Mouse (Mus musculus) hindbrain, embryonic 13.5 days (tissue): Measurements from ENCODE around the gene AI854703. TPM values are rescaled to one million over a fixed set of nuclear protein-coding genes. Genes with fewer than 3 reads are reported as not detected.

Source experiments
- polyA plus RNA-seq: library from polyadenylated mRNA; unstranded; fragments of >200 nt; fragmentation: Nextera tagmentation; extraction: Ambion mirVana; gene quantifications from 2 replicates; pipeline ENCODE4 v1.2.1, GENCODE M21; 2015

The AI854703 gene
- polyA plus RNA-seq, 1 experiment from 2014 or later = 13.2 TPM

Other genes starting within 250 kb of the AI854703 start
- gene Krba1, start 231.2 kb upstream of the AI854703 start, polyA plus RNA-seq = 25.4 and 28.3 TPM in 2 replicates
- gene Zfp467, start 180.9 kb upstream of the AI854703 start, polyA plus RNA-seq = 22.0 and 22.5 TPM in 2 replicates
- 0.14 and 0.25 TPM in 2 replicates for gene Sspo, start 178.5 kb upstream of the AI854703 start, polyA plus RNA-seq
- gene Atp6v0e2, start 89.1 kb upstream of the AI854703 start, polyA plus RNA-seq = 184 and 189 TPM in 2 replicates
- 20.8 and 22.1 TPM in 2 replicates for gene Lrrc61, start 72.0 kb upstream of the AI854703 start, polyA plus RNA-seq
- gene Rarres2, start 54.0 kb upstream of the AI854703 start, polyA plus RNA-seq = 5.2 and 6.0 TPM in 2 replicates
- 0.56 TPM in 1 of 2 replicates, not detected in the other for gene Gm45021, start 37.2 kb upstream of the AI854703 start, polyA plus RNA-seq
- gene Repin1, start 32.9 kb upstream of the AI854703 start, polyA plus RNA-seq = 39.3 and 41.8 TPM in 2 replicates
- gene Gm44965, start 32.8 kb upstream of the AI854703 start, polyA plus RNA-seq = not detected in 2 replicates
- gene Zfp775, start 24.7 kb upstream of the AI854703 start, polyA plus RNA-seq = 14.7 and 15.0 TPM in 2 replicates
- gene Gimap8, start 20.5 kb downstream of the AI854703 start, polyA plus RNA-seq = 0.47 and 0.85 TPM in 2 replicates
- gene Gimap9, start 49.4 kb downstream of the AI854703 start, polyA plus RNA-seq = 2.9 and 3.6 TPM in 2 replicates
- gene Gimap4, start 57.8 kb downstream of the AI854703 start, polyA plus RNA-seq = 1.7 and 2.2 TPM in 2 replicates
- gene Gimap6, start 81.5 kb downstream of the AI854703 start, polyA plus RNA-seq = 7.8 and 8.8 TPM in 2 replicates
- 0.79 TPM in 1 of 2 replicates, not detected in the other for gene Gm28053, start 91.8 kb downstream of the AI854703 start, polyA plus RNA-seq
- not detected in 2 replicates for gene Gimap7, start 91.9 kb downstream of the AI854703 start, polyA plus RNA-seq
- gene Gimap1, start 112.3 kb downstream of the AI854703 start, polyA plus RNA-seq = 5.9 and 7.3 TPM in 2 replicates
- gene Gimap5, start 119.4 kb downstream of the AI854703 start, polyA plus RNA-seq = 1.8 and 1.9 TPM in 2 replicates
- not detected in 2 replicates for gene Gimap3, start 144.1 kb downstream of the AI854703 start, polyA plus RNA-seq
- gene Tmem176a, start 214.2 kb downstream of the AI854703 start, polyA plus RNA-seq = 19.0 and 19.9 TPM in 2 replicates
- gene Tmem176b, start 214.7 kb downstream of the AI854703 start, polyA plus RNA-seq = 116 and 118 TPM in 2 replicates
- gene Aoc1, start 246.1 kb downstream of the AI854703 start, polyA plus RNA-seq = not detected in 2 replicates